Mouse (Mus musculus): ENCODE data around the gene Fbn1.

DNA sequence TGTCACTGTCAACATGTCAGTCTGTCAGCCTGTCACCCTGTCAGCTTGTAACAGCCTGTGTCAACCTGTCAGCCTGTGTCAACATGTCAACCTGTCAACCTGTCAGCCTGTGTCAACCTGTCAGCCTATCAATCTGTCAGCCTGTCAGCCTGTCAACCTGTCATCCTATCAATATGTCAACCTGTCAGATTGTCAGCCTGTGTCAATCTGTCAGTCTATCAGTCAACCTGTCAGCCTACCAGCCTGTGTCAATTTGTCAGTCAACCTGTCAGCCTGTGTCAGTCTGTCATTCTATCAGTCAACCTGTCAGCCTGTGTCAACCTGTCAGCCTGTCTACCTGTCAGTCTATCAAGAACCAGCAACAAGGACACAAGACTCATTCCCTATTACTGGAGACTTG lies 6.3 kb downstream of the Fbn1 start:
- TF ChIP-seq CTCF (IDR thresholded peaks at IDR 0.05; ENCODE audit: control insufficient read depth, insufficient read depth, low read length), result no peak
- no peak for TF ChIP-seq POLR2A (IDR thresholded peaks at IDR 0.05; ENCODE audit: borderline replicate concordance, control insufficient read depth, low read depth, low read length)
